Mouse (Mus musculus) myocyte (in vitro differentiated cells): ENCODE data around the gene Ets1. TPM values are rescaled to one million over a fixed set of nuclear protein-coding genes. Genes with fewer than 3 reads are reported as not detected.
A peak's percentile ranks its signal among the peaks of the same experiment; 100 is the strongest.

Experiments
- H3K27me3 ChIP-seq: one replicate; pipeline ENCODE4 v1.6.1; 2011; ENCODE audit not compliant: control insufficient read depth, insufficient read depth, insufficient read length
- H3K36me3 ChIP-seq: one replicate; pipeline ENCODE4 v1.6.1; 2011; ENCODE audit not compliant: control insufficient read depth, insufficient read depth
- H3K4me2 ChIP-seq: one replicate; pipeline ENCODE4 v1.6.1; 2011; ENCODE audit warnings: low read depth, control low read depth
- H3K4me3 ChIP-seq: one replicate; pipeline ENCODE4 v1.5.1; 2011; ENCODE audit warnings: mild to moderate bottlenecking, control low read depth, moderate library complexity
- H3K79me2 ChIP-seq: one replicate; pipeline ENCODE4 v1.6.1; 2011; ENCODE audit not compliant: control insufficient read depth, insufficient read depth
- H3ac ChIP-seq: one replicate; pipeline ENCODE4 v1.6.1; 2011; ENCODE audit not compliant: control insufficient read depth, insufficient read length
- CEBPB ChIP-seq: IDR thresholded peaks from 2 replicates; pipeline ENCODE4 v1.6.1; 2011; ENCODE audit warnings: mild to moderate bottlenecking, moderate library complexity; ENCODE audit not compliant: poor library complexity, insufficient read depth, severe bottlenecking
- E2F4 ChIP-seq: IDR thresholded peaks from one replicate; pipeline ENCODE4 v1.6.1; 2011; ENCODE audit warnings: mild to moderate bottlenecking, control low read depth, moderate library complexity; ENCODE audit not compliant: insufficient read depth
- MAX ChIP-seq: IDR thresholded peaks from one replicate; pipeline ENCODE4 v1.6.1; 2011; ENCODE audit warnings: low read depth, mild to moderate bottlenecking, control low read depth
- MYOD1 ChIP-seq, 3 experiments: IDR thresholded peaks; one replicate each; pipeline ENCODE4 v1.6.1; 2011; ENCODE audit warnings: control low read depth in 2 of 3, low read depth in 2 of 3, mild to moderate bottlenecking in 2 of 3, moderate library complexity in 1 of 3; ENCODE audit not compliant: insufficient read length in 2 of 3, control insufficient read depth in 1 of 3
- MYOG ChIP-seq, 3 experiments: IDR thresholded peaks; one replicate each; pipeline ENCODE4 v1.6.1; 2011; ENCODE audit warnings: control low read depth in 2 of 3, low read depth in 2 of 3, mild to moderate bottlenecking in 2 of 3; ENCODE audit not compliant: insufficient read length in 2 of 3, control insufficient read depth in 1 of 3, insufficient read depth in 1 of 3
- POLR2A ChIP-seq: IDR thresholded peaks from one replicate; pipeline ENCODE4 v1.6.1; 2011; ENCODE audit warnings: low read depth, mild to moderate bottlenecking, control low read depth, moderate library complexity; ENCODE audit not compliant: insufficient read length
- POLR2AphosphoS2 ChIP-seq: IDR thresholded peaks from one replicate; pipeline ENCODE4 v1.6.1; 2011; ENCODE audit warnings: low read depth, control low read depth; ENCODE audit not compliant: insufficient read length
- REST ChIP-seq: IDR thresholded peaks from one replicate; pipeline ENCODE4 v1.6.1; 2011; ENCODE audit warnings: mild to moderate bottlenecking, control low read depth, moderate library complexity; ENCODE audit not compliant: insufficient read depth, insufficient read length
- SRF ChIP-seq: IDR thresholded peaks from one replicate; pipeline ENCODE4 v1.6.1; 2011; ENCODE audit warnings: low read depth; ENCODE audit not compliant: control insufficient read depth, insufficient read length
- TCF12 ChIP-seq: IDR thresholded peaks from one replicate; pipeline ENCODE4 v1.6.1; 2011; ENCODE audit warnings: mild to moderate bottlenecking, control low read depth; ENCODE audit not compliant: poor library complexity, insufficient read depth, severe bottlenecking
- TCF3 ChIP-seq: IDR thresholded peaks from one replicate; pipeline ENCODE4 v1.6.1; 2011; ENCODE audit warnings: low read depth, control low read depth; ENCODE audit not compliant: insufficient read length
- USF1 ChIP-seq: IDR thresholded peaks from one replicate; pipeline ENCODE4 v1.6.1; 2011; ENCODE audit warnings: low read depth, mild to moderate bottlenecking, control low read depth, moderate library complexity
- polyA plus RNA-seq: library from polyadenylated mRNA; unstranded; fragments of >200 nt; fragmentation: generic; extraction: Trizol; gene quantifications from one replicate; pipeline ENCODE4 v1.2.1, GENCODE M21; 2012; ENCODE audit warnings: missing spikeins

The Ets1 gene
- polyA plus RNA-seq, 1 experiment: 5.4 TPM

DNA sequence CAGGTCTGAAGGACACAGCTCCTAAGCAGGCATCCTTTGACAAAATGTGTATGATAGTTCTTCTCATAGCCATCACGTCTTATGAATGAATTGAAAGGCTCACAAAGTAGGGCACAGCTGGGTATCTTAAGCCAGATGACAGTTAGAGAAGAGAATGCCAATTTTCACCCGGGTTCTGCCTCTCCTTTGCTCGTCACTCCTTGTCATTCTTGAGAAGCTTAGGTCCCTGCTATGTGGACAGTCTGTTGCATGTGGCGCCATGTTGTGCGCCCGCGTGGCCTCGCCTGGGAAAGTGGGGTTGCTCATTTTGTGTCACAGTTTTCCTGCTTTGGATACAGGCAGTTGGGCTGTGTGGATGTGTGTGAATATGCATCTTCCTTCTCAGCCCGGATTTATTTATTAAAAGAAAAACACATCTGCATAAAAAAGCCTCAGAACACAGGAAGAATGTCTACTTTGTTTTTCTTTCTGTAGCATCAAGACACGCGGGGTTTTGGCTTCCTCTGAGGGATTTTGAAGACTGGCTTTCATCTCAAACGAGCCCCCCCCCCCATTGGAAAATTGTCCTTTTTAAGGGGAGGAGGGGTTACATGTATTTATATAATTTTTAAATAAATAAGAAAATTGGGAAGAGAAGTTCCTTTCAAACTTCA, 81.4 kb downstream of the Ets1 start:
- no peaks in the 10 kb centered on the region for H3K27me3 ChIP-seq
- no peak for TF ChIP-seq REST
- peaks cover 64% of the 10 kb centered on the region for H3K79me2 ChIP-seq
- no peak overlapping the region for H3K4me3 ChIP-seq
- no peaks in the 10 kb centered on the region for H3K36me3 ChIP-seq
- peak overlapping the region; percentile 85 for H3K4me2 ChIP-seq
- no peak overlapping the region for H3ac ChIP-seq

DNA sequence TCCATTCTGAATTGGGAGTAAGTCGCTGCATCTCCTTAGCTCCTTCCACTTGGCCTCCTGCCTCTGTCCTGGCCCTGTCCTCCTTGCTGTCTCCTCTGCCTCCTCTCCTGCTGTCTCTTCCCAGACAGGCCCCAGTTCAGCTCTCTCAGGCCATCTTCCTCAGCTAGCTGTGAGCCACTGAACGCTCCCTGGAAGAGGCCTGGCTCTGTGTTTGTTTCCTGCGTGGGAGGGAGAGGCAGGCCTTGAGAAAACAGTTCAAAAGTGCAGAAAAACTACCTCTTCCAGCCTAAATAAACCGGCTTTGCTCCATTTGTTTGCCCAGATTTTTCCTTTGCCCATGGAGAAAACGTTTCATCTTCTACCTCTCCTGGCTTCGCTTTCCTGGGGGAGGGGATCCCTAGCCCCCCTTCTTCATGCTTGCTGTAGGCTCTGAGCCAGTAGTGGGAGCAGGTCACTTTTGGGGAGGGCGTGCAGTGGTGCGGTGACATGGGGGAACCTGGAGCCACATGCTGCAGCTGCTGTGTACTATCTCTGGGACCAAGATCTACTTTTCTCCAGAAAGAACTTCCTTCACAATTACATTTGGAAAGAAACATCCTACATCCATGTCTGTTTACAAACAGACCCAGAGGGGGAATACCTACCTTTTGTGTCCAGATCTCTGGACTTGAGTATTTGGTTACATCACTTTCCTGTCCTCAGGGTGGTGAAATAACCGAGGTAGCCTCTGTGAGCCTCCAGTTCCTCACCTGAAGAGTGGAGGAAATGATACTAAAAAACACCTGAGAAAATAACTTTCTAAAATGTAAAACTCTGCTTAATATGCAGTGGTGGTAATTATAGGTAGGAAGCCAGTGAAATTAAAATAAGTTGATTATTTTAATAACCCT, 82.2 kb downstream of the Ets1 start:
- Histone ChIP-seq H3K36me3 (no peaks in the 10 kb centered on the region), H3K4me2 (no peak overlapping the region), H3K27me3 (no peaks in the 10 kb centered on the region), H3ac (no peak overlapping the region), H3K79me2 (peaks cover 63% of the 10 kb centered on the region), H3K4me3 (no peak overlapping the region)
- TF ChIP-seq MYOG (IDR thresholded peaks at IDR 0.05; ENCODE audit: control insufficient read depth in 1 of 3, insufficient read depth in 1 of 3, insufficient read length in 2 of 3, low read depth in 2 of 3) (no peak), MAX (no peak), SRF (no peak)

DNA sequence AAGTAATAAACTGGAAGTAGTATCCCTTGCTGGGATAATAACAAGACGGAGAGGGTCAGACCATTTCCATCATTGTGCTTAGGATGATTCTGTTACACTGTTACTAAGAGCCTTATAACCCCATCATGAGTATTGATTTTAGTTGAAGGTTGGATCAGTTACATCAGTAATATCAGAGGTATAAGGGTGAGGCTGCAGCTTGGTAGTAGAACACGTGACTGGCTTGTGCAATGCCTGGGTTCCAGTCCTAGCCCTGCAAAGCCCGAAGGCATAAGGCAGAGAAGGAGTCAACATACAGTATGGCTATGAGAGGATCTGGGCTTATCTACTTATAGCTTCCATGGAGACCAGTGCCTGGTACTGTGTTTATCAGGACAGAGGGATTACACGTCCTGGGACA, 82.8 kb downstream of the Ets1 start:
- TF ChIP-seq E2F4 (no peak), USF1 (no peak), TCF12 (no peak), MAX (no peak), TCF3 (no peak), MYOD1 (IDR thresholded peaks at IDR 0.05; ENCODE audit: control insufficient read depth in 1 of 3, insufficient read length in 2 of 3, low read depth in 2 of 3) (no peak), REST (no peak), POLR2A (no peak), SRF (no peak), POLR2AphosphoS2 (no peak), CEBPB (no peak), MYOG (IDR thresholded peaks at IDR 0.05; ENCODE audit: control insufficient read depth in 1 of 3, insufficient read depth in 1 of 3, insufficient read length in 2 of 3, low read depth in 2 of 3) (no peak)
- H3ac ChIP-seq: no peak overlapping the region
- no peaks in the 10 kb centered on the region for H3K36me3 ChIP-seq
- H3K79me2 ChIP-seq: peaks cover 62% of the 10 kb centered on the region
- no peaks in the 10 kb centered on the region for H3K27me3 ChIP-seq
- H3K4me3 ChIP-seq: no peak overlapping the region
- no peak overlapping the region for H3K4me2 ChIP-seq

DNA sequence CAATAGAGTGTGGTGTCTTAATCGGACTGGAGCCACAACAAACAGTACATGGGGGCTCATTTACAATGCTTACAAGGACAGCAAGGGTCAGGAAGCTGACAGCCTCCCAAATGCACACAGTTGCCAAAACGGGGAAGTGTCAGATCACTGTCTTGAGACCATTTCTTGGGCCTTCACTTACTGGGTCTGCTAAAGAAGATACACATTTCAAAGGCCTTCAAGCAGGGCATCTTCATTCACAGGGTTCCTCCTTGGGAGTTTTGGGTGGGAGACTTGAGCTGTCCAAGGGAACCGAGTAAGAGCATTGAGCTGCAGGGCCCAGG, 83.9 kb downstream of the Ets1 start:
- no peaks in the 10 kb centered on the region for H3K27me3 ChIP-seq
- peak overlapping the region; percentile 77 for H3K4me2 ChIP-seq
- H3K36me3 ChIP-seq: no peaks in the 10 kb centered on the region
- no peak overlapping the region for H3K4me3 ChIP-seq
- peaks cover 70% of the 10 kb centered on the region for H3K79me2 ChIP-seq
- TF ChIP-seq MYOG (IDR thresholded peaks at IDR 0.05; ENCODE audit: control insufficient read depth in 1 of 3, insufficient read depth in 1 of 3, insufficient read length in 2 of 3, low read depth in 2 of 3): no peak
- TF ChIP-seq E2F4: no peak
- TF ChIP-seq POLR2AphosphoS2: no peak
- TF ChIP-seq CEBPB: no peak
- TF ChIP-seq POLR2A: no peak
- no peak for TF ChIP-seq TCF12
- no peak for TF ChIP-seq TCF3
- TF ChIP-seq SRF: no peak
- TF ChIP-seq MAX: no peak
- no peak for TF ChIP-seq MYOD1 (IDR thresholded peaks at IDR 0.05; ENCODE audit: control insufficient read depth in 1 of 3, insufficient read length in 2 of 3, low read depth in 2 of 3)
- no peak for TF ChIP-seq REST
- no peak for TF ChIP-seq USF1
- H3ac ChIP-seq: no peak overlapping the region

DNA sequence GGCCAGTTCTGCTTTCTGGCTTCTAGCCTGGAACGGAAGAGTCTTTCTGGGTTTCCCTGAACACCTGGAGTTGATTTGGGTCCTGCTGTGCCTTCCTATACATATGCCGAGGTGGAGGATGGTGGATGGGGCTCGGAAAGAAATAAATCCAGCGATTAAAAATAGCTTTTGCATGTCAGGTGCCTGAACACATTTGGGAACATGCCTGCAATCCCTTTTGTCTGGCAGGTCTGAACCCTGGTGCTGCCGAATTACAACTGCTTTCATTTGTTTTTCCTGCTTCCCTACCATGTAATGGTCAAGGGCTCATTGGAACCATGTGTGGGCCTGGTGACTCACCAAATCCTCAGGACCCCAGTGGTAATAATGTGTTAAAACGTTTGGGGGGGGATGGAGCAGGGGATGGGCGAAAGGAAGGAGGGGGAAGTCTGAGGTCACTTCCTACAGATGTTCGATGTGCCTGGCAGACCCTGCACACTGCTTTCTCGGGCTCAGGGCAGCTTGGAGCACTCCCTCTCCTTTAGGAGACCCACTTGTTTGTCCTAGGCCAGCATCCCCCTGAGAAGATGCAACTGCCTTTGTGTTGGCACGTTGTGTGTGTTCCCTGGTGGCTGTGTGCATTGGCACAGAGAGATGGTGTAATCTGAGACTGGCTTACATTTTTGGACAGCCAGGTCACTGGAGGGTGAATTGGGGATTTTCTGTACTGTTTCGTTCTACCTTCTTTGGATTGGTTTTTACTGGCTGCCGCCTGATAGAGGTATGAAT, 84.4 kb downstream of the Ets1 start:
- peaks cover 66% of the 10 kb centered on the region for H3K79me2 ChIP-seq
- H3K4me2 ChIP-seq: peak overlapping the region; percentile 77
- no peaks in the 10 kb centered on the region for H3K36me3 ChIP-seq
- no peak overlapping the region for H3ac ChIP-seq
- H3K4me3 ChIP-seq: no peak overlapping the region
- H3K27me3 ChIP-seq: no peaks in the 10 kb centered on the region
- TF ChIP-seq E2F4 (no peak), USF1 (no peak), POLR2A (no peak), MYOD1 (IDR thresholded peaks at IDR 0.05; ENCODE audit: control insufficient read depth in 1 of 3, insufficient read length in 2 of 3, low read depth in 2 of 3) (no peak), TCF12 (no peak)
